Mouse (Mus musculus): ENCODE measurements at regions not wholly inside any gene's neighbourhood (a gene's known extent, or its start where the extent isn't known, plus 50 kb on each side); places are given as distances from the start of the nearest gene placed in this dataset.

DNA sequence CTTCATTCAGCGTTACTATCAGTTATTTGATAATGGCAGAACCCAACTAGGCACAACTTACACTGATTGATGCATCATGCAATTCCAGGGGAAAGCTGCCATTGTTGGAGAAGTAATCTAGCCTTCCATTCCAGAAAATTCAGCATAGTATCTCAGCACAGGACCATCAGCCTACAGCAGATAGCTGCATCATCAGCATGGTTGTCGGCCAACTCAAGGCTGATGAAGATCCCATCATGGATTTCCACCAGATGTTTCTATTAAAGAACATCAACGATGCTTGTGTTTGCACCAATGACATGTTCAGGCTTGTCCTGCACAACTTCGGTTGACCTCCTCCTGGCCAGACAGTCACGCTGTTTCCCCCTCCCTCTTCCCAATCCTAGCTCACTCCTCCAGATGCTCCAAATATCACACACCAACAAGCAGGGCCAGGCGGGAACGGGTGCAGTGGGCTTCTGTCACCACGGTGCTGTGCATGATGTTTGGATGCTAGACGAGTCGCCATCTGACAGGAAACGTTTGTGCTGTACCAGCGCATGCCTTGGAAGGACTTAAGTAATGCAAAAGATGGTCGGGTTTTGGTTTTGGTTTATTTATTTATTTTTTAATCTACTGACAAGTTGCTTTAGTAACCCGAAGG is 204.5 kb upstream of the Krr1 start:
- no peak for ATAC-seq (replicated peaks; ENCODE audit: low FRiP score, poor library complexity, severe bottlenecking)

DNA sequence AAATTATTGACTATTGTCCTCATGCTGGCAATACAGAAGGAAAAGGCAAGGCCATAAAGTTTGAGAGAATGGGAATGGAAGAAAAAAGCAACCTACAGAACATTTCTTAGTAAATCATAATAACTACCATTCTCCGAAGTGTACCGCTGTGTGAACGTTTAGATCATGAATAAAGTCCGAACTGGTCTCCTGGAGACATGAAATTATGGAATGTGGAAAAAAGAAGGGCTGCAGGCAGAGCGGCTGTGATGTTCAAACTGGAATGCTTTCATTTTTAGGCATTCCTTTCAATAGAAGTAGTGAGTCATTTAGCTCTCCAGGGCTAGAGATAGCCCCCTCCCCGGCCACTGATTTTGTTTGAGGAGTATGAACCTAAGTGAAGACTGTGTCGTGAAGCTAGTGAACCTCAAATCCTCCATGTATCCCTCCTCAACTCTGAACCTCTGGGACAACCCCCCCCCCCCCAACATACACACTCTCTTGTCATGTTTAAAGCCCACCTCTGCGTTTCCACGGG is 202.9 kb upstream of the Krr1 start:
- no peak for ATAC-seq (replicated peaks; ENCODE audit: low FRiP score, poor library complexity, severe bottlenecking)

DNA sequence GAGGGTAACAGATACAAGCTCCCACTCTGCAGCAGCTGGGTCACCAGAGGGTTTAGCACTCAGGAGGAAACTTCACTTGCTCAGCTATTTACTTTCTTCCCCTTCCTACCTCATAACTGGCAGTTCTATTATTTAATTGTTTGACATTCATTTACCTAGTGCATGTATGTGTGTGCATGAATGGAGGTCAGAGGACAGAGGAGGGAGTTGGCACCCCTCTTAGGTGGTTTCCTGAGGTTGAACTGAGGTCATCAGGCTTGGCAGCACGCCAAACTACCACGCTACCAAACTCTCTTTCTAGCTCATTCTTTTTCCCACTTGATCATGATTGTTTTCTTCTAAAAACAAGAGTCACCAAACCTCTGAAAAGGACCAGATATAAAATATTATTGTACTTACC is 202.4 kb upstream of the Krr1 start:
- no peak for ATAC-seq (replicated peaks; ENCODE audit: low FRiP score, poor library complexity, severe bottlenecking)

DNA sequence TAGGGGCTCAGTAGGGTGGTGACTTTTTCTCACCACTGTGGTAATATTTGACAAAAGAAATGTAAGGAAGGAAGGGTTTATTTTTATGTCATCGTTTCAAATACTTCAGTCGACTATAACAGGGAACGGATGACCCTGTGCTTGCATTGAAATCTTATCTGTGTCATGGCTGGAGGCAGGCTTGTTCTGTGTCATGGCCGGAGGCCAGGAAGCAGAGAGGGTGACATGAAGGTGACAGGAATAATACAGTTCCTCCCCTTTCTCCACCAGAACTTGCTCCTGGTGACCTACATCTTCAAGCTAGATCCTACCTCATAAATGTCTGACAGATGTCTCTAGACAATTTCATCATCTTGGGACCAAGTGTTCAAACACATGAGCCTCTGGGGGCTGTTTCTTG is 201.5 kb upstream of the Krr1 start:
- no peak for ATAC-seq (replicated peaks; ENCODE audit: low FRiP score, poor library complexity, severe bottlenecking)

DNA sequence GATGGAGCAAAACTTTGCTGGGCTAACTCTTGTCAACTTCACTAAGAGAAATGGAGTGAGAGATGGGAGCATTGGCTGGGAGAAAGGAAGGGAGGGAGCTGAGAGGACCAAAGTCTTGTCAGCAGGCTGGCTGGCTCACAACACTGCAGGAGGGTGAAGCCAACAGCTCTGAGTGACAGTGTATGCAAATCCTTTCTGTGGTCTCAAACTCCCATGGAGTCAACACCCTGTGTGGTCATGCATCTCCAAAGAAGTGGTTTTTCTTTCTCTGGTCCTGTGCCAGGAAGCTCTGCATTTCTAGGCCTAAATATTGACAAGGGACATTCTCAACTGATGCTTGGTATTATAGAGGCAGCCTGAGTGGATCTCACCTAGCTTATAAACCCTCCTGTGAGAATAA is 194.9 kb upstream of the Krr1 start:
- no peak for ATAC-seq (replicated peaks; ENCODE audit: low FRiP score, poor library complexity, severe bottlenecking)

DNA sequence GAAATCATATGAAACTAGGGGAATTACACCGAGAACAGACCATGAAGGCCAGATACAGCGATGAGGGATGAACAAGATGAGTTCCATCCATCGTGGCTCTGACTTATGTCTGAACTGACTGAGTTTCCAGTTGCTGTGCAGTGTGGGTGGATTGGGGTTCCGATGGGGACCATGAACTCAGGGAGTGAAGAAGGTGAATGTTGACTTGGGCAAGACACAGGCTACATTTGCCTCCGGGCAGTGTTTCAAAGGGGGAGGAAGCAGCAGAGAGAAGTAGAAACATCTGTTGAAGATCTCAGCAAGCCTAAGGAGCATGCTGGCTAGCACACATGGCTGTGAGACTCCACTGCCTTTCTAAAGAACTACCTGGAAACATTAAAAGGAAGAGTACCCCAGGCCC is 194.4 kb upstream of the Krr1 start:
- ATAC-seq (replicated peaks; ENCODE audit: low FRiP score, poor library complexity, severe bottlenecking), result no peak

DNA sequence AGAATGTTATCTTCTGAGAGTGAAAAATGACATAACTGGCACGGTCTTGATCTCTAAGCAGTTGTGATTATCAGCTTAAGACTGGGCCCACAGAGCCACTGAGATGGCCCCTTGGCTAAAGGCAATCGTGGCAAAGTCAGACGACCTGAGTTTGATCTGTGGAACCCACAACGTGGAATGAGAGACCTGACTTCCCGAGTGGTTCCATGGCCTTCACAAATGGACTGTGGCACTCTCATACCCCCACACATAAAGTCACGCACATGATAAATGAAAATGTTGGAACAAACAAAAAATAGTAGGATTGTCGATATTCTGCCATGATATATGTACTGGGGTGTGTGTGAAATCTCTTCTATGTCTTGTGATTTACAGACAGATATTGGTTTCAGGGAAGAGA is 192.5 kb upstream of the Krr1 start:
- no peak for ATAC-seq (replicated peaks; ENCODE audit: low FRiP score, poor library complexity, severe bottlenecking)

DNA sequence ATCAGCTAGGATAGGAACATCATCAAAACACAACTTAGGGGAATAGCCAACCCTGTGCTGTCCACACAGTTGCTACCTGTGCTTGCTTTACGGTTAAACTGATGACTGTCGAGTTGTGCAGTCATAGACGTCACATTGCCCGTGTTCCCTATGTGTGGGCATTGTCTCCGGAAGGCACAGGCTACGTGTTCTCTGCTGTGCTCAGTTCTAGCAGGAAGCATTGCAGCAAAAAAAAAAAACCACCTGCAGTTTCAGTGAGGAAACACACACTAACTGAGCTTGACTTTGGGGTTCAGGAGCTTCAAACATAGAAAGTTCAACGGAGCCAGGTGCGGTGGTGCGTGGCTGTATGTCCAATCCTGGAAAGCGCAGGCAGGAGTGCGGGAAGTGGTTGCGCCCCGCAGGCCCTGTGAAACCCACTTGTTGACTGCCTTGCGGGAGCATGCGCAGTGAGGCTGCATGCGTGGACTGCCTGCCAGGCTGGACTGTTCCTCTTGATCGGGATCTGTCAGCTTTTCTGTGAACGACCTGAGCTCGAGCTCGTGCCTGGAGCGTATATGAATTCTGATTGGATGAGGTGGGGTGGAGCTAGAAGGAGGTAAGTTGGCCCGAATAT is 190.2 kb upstream of the Krr1 start:
- ATAC-seq (replicated peaks; ENCODE audit: low FRiP score, poor library complexity, severe bottlenecking), result no peak

DNA sequence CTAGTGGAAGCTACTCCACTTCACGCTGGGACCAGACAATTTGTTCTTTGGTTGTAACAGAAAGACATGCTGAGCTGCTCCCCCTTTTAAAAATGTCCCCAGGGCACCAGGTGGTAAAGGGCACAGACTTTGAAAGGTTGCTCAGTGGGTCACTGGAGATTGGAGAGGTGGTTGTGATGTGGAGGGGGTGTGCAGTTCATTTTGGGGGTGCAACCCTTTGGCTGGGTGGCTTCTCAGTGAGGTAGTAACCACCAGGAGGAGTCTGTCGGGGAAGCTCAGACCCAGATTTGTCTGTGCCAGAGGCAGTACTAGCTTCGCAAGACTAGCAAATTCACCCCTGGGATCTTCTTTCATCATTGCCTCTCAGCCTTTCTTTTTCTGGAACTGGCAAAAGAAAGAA is 189.0 kb upstream of the Krr1 start:
- no peak for ATAC-seq (replicated peaks; ENCODE audit: low FRiP score, poor library complexity, severe bottlenecking)

DNA sequence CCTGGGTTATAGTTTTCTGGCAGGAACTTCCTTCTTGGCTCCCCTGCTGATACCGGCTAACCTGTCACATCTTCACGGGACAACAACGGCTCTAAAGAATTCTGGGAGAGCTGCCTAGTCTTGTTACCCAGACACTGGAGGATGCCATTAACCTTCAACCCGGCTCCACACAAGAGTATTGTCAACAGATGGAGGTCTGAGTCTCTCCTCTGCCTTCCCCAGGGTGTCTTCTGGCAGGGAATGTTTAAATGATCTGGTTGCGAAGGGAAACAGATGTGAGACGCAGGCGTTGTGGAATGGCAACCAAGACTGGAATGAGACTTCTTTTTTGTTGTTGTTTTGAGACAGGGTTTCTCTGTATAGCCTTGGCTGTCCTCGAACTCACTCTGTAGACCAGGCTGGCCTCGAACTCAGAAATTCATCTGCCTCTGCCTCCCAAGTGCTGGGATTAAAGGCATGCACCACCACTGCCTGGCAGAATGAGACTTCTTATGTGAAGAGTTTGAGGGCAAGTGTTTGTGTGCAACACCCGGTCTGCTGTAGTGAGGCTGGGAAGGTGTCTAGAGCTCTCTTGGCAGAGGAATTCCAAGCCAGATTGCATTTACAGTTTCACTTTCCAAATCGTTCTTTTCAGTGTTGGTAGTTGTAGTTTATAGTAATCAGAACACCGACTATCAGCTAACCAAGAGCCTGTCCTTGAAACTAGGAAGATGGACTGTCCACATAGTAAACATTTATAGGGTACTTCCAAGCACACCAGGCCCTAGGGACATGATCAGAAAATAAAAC is 188.2 kb upstream of the Krr1 start:
- ATAC-seq (replicated peaks; ENCODE audit: low FRiP score, poor library complexity, severe bottlenecking), result no peak

DNA sequence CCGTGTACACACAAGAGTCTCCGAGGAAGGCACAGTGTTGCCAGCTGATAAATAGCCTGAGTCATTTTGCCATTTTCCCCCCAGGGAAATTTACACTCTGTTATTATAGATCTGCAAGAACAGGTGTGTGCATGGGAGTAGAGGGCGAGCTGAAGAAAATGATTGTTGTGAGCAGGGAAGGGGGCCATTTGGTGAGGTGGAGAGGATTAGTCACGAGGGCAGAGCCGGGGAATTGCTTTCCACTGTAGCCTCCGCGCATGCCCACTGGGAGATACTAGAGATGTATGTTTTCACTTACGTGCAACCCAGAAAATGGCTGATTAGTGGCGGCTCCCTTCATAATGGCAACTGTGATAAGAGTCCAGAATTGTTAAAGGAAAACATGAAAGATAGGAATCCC is 185.3 kb upstream of the Krr1 start:
- ATAC-seq (replicated peaks; ENCODE audit: low FRiP score, poor library complexity, severe bottlenecking), result no peak

DNA sequence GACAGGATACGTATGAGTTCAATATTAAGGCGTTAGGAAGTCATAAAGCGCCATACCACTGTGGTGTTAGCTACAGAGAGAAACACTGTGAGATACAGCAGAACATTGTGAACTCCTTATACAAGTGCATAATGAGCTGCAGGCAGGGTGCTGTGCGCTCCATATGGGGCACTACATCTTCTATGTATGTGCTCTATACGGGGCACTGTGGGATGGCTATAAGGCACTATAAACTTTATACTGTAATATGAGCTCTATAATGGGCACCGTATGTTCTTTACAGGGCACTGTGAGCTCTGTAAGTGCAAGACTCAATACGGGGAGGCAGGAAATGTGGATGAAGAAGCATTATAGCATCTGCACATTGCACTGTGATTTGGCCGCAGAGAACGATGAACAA is 183.2 kb upstream of the Krr1 start:
- no peak for ATAC-seq (replicated peaks; ENCODE audit: low FRiP score, poor library complexity, severe bottlenecking)

DNA sequence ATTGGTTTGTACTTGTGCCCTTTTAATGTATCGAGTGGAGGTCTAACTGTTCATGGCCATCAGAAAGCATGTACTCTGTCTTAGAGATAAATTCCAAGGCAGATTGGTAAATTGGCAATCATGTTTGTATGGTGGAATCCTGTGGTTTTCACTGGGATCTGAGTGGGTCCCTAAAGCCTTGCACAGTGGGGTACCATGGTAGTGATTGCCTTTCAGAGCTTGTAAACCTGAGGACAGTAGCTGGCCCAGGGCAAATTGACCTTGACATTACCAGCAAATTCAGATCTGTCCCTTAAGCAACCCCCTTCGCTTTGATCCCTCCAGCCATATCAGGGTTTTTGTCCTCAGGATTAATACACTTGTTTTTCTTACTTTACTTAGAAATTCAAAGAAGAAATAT is 181.6 kb upstream of the Krr1 start:
- ATAC-seq (replicated peaks; ENCODE audit: low FRiP score, poor library complexity, severe bottlenecking), result no peak

DNA sequence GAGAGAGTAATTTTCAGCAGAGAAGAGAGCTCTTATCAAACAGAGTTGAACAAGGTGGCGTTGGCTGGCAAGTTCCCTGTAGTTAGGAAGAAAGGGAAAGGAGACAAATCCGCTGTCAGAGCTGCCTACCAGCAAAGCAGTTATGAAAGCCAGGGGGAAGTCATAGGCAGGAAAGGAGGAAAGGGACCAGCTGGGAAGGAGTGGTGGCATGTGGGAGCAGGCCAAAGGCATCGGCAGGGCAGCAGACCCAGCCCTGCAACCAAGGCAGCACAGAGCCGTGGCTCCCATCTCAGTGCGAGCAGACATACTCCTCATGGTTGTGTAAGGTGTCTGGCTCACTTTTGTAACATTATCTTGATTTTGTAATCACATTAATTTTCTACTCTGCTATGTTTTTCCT is 177.4 kb upstream of the Krr1 start:
- no peak for ATAC-seq (replicated peaks; ENCODE audit: low FRiP score, poor library complexity, severe bottlenecking)

DNA sequence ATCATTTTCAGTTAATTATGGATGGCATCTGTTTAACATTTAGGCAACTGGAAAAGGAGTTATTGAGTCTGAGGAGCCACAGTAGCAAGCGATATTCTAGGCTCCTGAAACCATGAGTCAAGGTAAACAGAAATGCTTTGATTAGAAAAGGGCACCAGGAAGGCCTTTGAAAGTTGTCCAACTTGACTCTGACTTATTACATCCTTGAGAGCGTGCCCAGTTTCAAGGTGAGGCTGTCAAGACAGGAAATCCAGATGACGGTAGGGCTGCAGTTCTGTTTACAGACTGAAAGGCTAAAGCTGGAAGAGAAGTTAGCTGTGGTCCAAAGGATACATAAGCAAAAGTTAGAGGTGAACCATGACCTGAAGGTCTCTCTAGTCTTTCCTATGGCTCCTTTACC is 176.7 kb upstream of the Krr1 start:
- ATAC-seq (replicated peaks; ENCODE audit: low FRiP score, poor library complexity, severe bottlenecking), result no peak

DNA sequence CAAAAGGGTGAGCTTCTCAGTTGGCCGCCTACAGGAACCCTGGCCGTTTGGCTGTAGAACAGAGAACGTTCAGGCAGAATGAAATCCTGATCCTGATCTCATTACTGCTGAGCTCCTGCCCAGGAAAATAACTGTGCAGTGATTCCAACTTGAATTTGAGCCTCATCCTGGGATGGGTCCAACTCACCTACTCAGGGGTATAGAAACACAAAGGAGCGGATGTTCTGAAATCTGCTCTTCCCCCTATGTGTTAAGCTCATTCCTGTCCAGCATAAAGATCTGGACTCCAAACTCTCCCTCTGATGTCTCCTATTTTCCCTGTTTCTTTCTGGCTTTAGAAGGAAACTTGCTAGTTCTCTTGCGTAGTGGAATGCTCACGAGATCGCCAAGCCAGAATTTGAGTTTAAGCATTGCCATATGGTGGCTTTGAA is 173.6 kb upstream of the Krr1 start:
- ATAC-seq (replicated peaks; ENCODE audit: low FRiP score, poor library complexity, severe bottlenecking), result no peak

DNA sequence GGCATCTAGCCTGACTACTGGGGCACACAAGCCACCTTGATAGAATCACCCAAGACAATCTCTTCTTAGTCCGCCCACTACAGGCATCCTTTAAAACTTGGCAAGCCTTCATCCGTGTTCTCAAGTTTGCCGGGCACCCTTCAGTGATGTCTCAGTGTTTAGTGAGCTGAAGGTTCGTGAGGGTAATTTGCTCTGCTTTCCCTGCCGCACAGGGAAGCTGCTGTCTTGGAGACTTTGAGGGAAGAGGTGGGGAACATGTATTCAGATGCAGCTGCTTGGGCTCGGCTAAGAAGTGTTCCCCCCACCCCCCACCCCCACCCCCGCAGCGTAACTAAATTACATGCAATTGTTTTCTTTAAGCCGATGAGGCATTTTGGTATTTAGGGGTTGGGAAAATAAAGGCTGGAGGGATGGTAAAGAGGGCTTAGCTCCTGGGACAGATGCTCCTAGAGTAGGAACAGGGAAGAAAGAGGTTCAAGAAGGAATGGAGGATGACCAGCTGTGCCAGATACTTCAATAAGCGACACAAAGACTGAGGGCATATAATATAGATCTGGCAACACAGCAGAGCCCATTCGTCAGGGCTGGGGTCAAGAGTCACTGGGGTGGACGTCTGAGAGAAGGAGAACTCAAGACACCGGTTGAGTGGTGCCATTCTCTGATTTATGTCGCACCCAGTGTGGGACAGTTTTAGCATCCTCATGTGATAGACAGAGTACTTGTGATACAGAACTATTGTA is 172.4 kb upstream of the Krr1 start:
- ATAC-seq (replicated peaks; ENCODE audit: low FRiP score, poor library complexity, severe bottlenecking), result no peak

DNA sequence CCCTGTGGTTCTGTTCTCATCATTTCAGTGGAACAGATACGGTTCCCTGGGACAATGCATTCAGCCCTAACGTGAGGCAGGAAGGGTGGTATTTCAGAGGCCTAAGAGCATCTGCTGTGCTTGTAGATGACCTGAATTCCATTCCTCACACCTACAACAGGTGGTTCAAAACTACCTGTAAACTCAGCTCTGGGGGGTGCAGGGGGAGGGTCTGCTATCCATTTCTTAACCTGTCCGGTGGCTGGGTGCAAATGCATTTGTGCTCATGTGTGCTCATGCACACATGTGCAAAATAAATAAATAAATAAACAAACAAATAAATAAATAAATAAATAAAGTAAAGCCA is 171.9 kb upstream of the Krr1 start:
- no peak for ATAC-seq (replicated peaks; ENCODE audit: low FRiP score, poor library complexity, severe bottlenecking)

DNA sequence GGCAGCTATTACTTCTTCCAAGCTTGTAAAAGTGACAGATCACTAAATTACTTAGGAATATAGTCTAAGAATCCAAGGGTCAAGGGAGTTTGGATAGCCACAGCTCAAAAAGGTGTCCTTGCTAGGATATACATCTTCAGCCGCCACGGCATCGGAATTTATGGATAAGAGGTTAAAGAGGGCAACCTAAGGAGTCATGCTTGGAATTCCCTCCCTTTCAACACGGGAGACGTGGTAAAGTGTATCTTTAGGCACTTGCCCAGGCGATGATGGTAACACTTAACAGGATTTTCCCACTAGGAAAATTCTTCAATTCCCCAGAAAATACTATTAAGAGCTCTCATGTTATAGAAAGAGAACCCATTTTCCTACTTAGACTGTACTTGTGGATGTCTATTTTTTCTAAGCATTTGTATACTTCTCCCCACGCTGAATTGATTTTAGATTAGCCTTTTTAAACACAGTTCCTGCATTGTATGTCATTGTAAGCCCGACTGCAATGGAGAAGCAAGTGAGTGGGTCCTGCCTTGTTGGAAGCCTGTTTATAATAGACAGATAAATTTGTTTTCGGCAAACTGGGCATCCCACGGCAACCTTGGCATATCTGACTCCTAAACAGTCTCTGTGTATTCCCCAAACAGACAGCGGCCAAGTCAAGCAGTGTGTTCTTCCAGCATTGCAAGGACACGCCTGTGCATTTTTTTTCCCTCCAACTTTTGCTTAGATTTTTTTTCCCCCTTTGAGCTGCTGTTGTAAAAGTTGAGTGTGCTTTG is 171.3 kb upstream of the Krr1 start:
- ATAC-seq (replicated peaks; ENCODE audit: low FRiP score, poor library complexity, severe bottlenecking), result no peak

DNA sequence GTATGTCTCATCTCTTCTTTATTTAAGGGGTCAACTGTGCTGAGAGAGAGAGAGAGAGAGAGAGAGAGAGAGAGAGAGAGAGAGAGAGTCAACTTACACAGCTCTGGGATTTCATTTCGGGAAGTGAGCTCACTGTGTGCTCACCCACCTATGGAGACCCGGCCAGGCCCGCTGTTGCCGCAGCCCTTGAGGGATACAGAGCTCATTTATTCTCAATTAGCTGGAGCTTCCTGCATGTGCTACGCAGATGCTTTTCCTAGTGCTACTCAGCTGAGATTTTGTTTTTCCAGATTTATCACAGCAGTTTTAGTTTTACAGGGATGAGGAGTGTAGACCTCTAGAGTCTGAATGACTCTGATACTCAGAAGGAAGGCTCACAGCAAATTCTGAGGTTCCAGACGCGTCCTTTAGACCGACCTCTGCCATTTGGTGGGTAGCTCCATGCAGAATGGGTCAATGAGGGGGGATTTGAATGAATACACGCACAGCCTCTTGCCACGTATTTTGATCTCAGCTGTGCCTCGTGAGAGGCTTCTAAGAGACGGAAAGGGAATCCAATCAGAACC is 170.6 kb upstream of the Krr1 start:
- ATAC-seq (replicated peaks; ENCODE audit: low FRiP score, poor library complexity, severe bottlenecking), result no peak
